In the genomic region with DNA sequence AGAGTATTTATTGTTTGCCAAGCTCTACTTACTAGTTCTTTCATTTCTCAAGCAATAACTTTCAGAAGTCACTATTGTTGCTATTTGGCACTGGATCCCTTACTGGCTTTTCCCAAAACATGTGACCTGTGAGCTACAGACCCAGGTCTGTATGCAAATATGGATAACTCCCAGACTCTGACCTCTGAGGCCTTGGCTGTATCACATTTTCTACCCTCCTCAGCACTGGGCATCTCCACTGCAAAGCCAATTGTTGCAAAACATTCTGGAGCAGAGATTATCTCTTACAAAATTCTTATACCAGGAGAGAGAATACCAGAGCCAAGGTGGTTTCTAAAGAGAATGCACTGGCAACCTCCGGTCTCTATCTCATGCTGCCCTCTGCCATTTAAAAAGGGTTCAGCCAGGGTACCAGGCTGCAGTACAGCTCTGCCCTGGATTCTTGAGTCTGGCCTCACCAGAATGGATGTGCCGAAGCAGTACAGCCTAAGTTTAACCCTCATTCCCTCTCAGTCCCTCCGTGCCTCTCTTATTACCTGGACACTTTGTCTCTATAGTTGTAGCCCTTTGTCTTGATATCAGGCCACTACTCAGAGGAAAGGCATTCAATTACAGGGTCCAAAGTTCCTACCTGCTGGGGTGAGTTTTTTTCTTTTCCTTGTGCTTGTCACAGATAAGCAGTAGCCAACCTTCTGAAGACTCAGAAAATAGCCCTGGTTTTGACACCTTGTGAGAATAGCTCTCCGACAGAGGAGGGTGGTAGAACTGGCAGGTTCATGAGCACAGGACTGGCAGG, we compare ENCODE assay signal across 12 mouse cellular contexts.
"Had no signal": no experiment of that assay in that cellular context is flagged by ENCODE, and none has a peak within 500 bp of the region (broad histone marks: within the 10 kb centered on the region; RNA-seq: fewer than 3 reads in every experiment).

No protein-coding gene starts in this region.

- H3K27me3 ChIP-seq: limb, embryonic 15.5 days; liver, embryonic 13.5 days; neural tube, embryonic 15.5 days had no signal

- H3K27ac ChIP-seq: kidney, postnatal 0 days; limb, embryonic 15.5 days; liver, embryonic 13.5 days; neural tube, embryonic 15.5 days had no signal

- DNase-seq: kidney, adult 2 months; kidney, postnatal 36 days; liver, embryonic 13.5 days; lung, adult 18-20 months; midbrain, embryonic 14.5 days; right cerebral cortex, adult 18-20 months; right cerebral cortex, postnatal 25 days; thymus, postnatal 4 days had no signal

- H3K9me3 ChIP-seq: limb, embryonic 15.5 days; liver, embryonic 13.5 days; neural tube, embryonic 15.5 days had no signal

- H3K36me3 ChIP-seq: limb, embryonic 15.5 days; liver, embryonic 13.5 days; neural tube, embryonic 15.5 days had no signal

- H3K4me1 ChIP-seq: limb, embryonic 15.5 days; liver, embryonic 13.5 days had no signal

- H3K9ac ChIP-seq: limb, embryonic 15.5 days; liver, embryonic 13.5 days; neural tube, embryonic 15.5 days had no signal

- H3K4me3 ChIP-seq: limb, embryonic 15.5 days; liver, embryonic 13.5 days; myocyte; neural tube, embryonic 15.5 days had no signal

- H3K4me2 ChIP-seq: limb, embryonic 15.5 days; liver, embryonic 13.5 days; neural tube, embryonic 15.5 days had no signal
